Mouse (Mus musculus): ENCODE data around the gene Cpb2. TPM values are rescaled to one million over a fixed set of nuclear protein-coding genes. Genes with fewer than 3 reads are reported as not detected.

Cpb2 gene
- polyA plus RNA-seq, 1 experiment, result not detected

DNA sequence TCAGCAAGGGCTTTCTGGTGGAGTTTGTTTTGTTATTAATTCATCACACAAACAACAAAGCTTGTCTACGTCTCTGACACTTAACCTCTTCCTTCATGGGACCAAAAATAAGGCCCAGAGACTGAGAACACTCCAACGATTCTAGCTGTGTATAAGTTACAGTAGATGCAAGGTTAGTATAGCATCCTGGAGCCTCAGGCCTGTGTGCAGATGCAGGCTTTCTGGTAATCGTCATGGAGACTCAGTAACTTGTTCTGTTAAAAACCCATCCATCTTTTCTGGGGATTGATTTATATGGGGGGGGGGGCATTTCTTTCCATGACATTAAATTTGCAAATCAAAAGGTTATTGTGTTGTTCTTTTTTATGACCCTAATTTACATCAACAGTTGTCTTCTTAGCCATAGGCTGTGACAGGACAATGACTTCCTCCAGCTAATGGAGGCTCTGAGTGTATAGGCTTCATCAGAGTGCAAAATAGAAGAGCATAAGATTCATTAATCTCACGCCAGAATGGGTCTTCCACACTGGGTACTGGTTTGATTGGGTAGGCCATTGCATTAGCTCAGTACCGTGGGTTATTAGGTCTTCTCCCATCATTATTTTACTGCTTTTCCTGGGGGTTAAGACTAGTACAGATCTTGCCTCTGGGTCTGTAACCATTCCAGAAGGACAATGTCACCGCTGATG is 36.6 kb upstream of the Cpb2 start:
- Histone ChIP-seq H3K36me3 (ENCODE audit: control insufficient read depth, insufficient read depth, low read length) (peaks cover 88% of the 10 kb centered on the region), H3K27me3 (ENCODE audit: control insufficient read depth, insufficient read depth, low read length) (no peaks in the 10 kb centered on the region), H3K4me3 (ENCODE audit: control insufficient read depth, insufficient read depth, low read length) (no peak overlapping the region), H3K4me1 (replicated peaks; ENCODE audit: control insufficient read depth, insufficient read depth, low read length) (no peaks in the 10 kb centered on the region), H3K27ac (ENCODE audit: control insufficient read depth, insufficient read depth, low read length) (no peak overlapping the region)
- WGBS, result 94% methylated on average over 6 of the region's 6 CpGs
- no peak for TF ChIP-seq POLR2A (IDR thresholded peaks at IDR 0.05; ENCODE audit: control insufficient read depth, extremely low read depth, insufficient read depth, low read length, poor library complexity)
- TF ChIP-seq CTCF (IDR thresholded peaks at IDR 0.05; ENCODE audit: borderline replicate concordance, control insufficient read depth, extremely low read depth, insufficient read depth, low read length, poor library complexity), result no peak
- no peak for DNase-seq

DNA sequence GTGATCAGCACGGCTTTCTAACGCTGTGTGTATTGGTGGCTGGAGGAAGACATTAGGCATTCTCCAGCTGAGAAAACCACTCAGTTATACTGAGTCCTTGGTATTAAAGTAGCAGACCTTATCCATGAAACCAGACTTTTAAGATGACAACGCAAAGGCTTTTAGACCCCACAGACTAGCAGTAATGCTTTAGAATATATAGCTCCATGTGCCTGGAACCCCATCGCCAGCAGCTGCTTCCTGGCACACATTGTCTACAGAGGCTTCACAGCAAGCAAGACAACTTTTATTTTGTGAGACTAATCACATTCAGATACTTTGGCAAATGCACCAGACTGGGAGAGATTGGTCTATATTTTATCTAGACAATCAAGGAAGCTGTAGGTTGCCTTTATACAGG is 35.8 kb upstream of the Cpb2 start:
- Histone ChIP-seq H3K4me3 (ENCODE audit: control insufficient read depth, insufficient read depth, low read length) (no peak overlapping the region), H3K4me1 (replicated peaks; ENCODE audit: control insufficient read depth, insufficient read depth, low read length) (no peaks in the 10 kb centered on the region), H3K27ac (ENCODE audit: control insufficient read depth, insufficient read depth, low read length) (no peak overlapping the region), H3K36me3 (ENCODE audit: control insufficient read depth, insufficient read depth, low read length) (peaks cover 88% of the 10 kb centered on the region), H3K27me3 (ENCODE audit: control insufficient read depth, insufficient read depth, low read length) (no peaks in the 10 kb centered on the region)
- WGBS, result 98% methylated on average over 4 of the region's 4 CpGs
- no peak for DNase-seq
- TF ChIP-seq CTCF (IDR thresholded peaks at IDR 0.05; ENCODE audit: borderline replicate concordance, control insufficient read depth, extremely low read depth, insufficient read depth, low read length, poor library complexity) (no peak), POLR2A (IDR thresholded peaks at IDR 0.05; ENCODE audit: control insufficient read depth, extremely low read depth, insufficient read depth, low read length, poor library complexity) (no peak)

DNA sequence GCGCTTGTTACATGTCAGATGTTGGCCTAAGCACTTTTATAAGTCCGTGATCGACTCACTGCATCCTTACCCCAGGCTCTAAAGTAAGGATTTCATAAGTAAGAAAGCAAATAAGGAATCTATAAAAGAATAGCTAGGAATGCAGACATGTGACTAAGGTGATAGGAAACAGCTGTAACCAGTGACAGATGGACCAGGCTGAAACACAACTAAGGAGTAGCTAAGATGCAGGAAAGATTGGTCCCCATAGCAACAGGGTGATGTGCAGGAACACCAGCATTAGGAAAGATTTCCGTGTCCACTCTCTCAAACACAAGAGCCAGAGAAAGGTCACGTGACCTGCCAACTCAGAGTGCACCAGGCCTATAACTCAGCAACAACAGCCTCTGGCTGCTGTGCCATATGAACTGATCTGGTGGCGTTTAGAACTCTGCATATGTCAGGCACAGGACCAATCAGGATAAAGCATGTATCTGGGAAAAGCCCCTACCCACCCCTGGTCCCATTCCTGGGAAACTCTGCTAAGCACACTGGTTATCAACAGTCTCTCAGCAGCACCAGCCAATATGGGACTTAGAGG is 33.4 kb upstream of the Cpb2 start:
- Histone ChIP-seq H3K4me1 (replicated peaks; ENCODE audit: control insufficient read depth, insufficient read depth, low read length) (no peaks in the 10 kb centered on the region), H3K4me3 (ENCODE audit: control insufficient read depth, insufficient read depth, low read length) (no peak overlapping the region), H3K27ac (ENCODE audit: control insufficient read depth, insufficient read depth, low read length) (no peak overlapping the region), H3K27me3 (ENCODE audit: control insufficient read depth, insufficient read depth, low read length) (no peaks in the 10 kb centered on the region), H3K36me3 (ENCODE audit: control insufficient read depth, insufficient read depth, low read length) (peaks cover 93% of the 10 kb centered on the region)
- WGBS, result 94% methylated on average over 6 of the region's 6 CpGs
- TF ChIP-seq CTCF (IDR thresholded peaks at IDR 0.05; ENCODE audit: borderline replicate concordance, control insufficient read depth, extremely low read depth, insufficient read depth, low read length, poor library complexity), result no peak
- TF ChIP-seq POLR2A (IDR thresholded peaks at IDR 0.05; ENCODE audit: control insufficient read depth, extremely low read depth, insufficient read depth, low read length, poor library complexity), result no peak
- DNase-seq, result no peak

DNA sequence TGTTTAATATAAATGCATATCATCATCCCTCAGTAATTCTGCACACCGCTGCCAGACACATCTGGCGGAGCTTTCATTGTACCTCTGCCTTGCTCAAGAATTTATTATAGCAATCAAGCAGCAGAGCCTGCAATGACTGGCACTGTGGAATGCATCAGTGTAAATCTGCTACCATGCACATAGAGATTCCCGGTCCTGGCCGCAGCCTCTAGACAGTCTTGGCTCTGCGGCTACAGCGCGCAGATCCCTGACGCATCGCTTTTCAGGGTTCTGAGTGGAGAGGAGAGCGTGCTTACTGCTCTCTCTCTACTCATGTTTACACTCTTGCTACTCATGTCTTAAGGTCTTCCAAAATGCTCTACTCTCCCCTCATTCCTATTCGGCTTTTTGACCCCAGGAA is 28.3 kb upstream of the Cpb2 start:
- Histone ChIP-seq H3K4me3 (ENCODE audit: control insufficient read depth, insufficient read depth, low read length) (no peak overlapping the region), H3K27me3 (ENCODE audit: control insufficient read depth, insufficient read depth, low read length) (no peaks in the 10 kb centered on the region), H3K4me1 (replicated peaks; ENCODE audit: control insufficient read depth, insufficient read depth, low read length) (no peaks in the 10 kb centered on the region), H3K27ac (ENCODE audit: control insufficient read depth, insufficient read depth, low read length) (no peak overlapping the region), H3K36me3 (ENCODE audit: control insufficient read depth, insufficient read depth, low read length) (peaks cover 92% of the 10 kb centered on the region)
- DNase-seq, result no peak
- TF ChIP-seq POLR2A (IDR thresholded peaks at IDR 0.05; ENCODE audit: control insufficient read depth, extremely low read depth, insufficient read depth, low read length, poor library complexity) (no peak), CTCF (IDR thresholded peaks at IDR 0.05; ENCODE audit: borderline replicate concordance, control insufficient read depth, extremely low read depth, insufficient read depth, low read length, poor library complexity) (no peak)
- WGBS, result 97% methylated on average over 11 of the region's 11 CpGs

DNA sequence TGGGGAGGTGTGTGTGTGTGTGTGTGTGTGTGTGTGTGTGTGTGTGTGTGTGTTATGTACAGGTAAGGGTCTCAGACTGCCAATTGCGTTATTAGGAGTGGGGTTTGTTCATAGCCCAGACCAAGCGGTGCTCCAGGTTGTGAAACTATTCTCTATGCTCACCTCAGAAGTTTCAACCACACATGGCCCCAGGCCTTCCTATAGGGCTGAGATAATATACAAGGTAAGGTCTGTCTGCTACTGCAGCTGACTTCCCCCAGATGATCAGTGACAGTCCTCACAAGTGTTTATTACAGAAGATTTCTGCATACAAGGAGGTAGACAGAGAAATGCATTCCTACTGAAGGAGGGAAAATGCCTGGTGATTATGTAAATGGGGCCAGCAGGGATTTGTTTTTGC is 23.2 kb upstream of the Cpb2 start:
- no peak for DNase-seq
- peaks cover 72% of the 10 kb centered on the region for H3K36me3 ChIP-seq (ENCODE audit: control insufficient read depth, insufficient read depth, low read length)
- no peaks in the 10 kb centered on the region for H3K27me3 ChIP-seq (ENCODE audit: control insufficient read depth, insufficient read depth, low read length)
- no peak overlapping the region for H3K4me3 ChIP-seq (ENCODE audit: control insufficient read depth, insufficient read depth, low read length)
- no peak overlapping the region for H3K27ac ChIP-seq (ENCODE audit: control insufficient read depth, insufficient read depth, low read length)
- WGBS, result 100% methylated on average over 2 of the region's 2 CpGs
- H3K4me1 ChIP-seq (replicated peaks; ENCODE audit: control insufficient read depth, insufficient read depth, low read length), result no peaks in the 10 kb centered on the region
- TF ChIP-seq POLR2A (IDR thresholded peaks at IDR 0.05; ENCODE audit: control insufficient read depth, extremely low read depth, insufficient read depth, low read length, poor library complexity) (no peak), CTCF (IDR thresholded peaks at IDR 0.05; ENCODE audit: borderline replicate concordance, control insufficient read depth, extremely low read depth, insufficient read depth, low read length, poor library complexity) (no peak)

DNA sequence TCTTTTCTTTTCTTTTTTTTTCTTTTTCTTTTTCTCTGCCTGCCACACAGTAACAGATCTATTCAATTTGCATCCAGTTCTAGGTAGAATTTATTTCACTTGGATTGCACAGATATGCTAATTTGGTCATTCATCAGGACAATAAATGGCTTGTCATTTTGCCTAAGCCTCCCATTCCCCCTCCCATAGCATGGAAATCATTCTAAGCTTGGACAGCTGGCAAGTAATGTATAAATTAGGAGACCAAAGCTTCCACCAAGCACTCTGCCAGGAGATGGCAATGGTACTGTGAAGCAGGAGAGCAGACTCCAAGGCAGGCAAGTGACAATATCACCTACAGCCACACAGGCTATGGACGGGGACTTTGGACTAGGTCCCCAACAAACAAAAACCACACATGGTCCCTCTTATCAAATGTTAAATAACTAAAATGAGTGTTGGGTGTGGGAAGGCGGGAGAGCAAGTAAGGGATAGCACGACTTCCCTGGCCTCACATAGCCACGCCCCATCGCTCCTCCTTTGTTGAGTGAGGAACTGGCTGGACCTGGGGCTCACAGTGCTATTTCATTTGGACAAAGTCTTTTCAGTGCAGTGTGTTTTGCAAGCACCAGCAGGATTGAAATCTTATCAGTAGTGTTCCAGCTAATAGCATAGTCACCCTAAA is 22.7 kb upstream of the Cpb2 start:
- H3K27ac ChIP-seq (ENCODE audit: control insufficient read depth, insufficient read depth, low read length), result no peak overlapping the region
- no peaks in the 10 kb centered on the region for H3K4me1 ChIP-seq (replicated peaks; ENCODE audit: control insufficient read depth, insufficient read depth, low read length)
- TF ChIP-seq CTCF (IDR thresholded peaks at IDR 0.05; ENCODE audit: borderline replicate concordance, control insufficient read depth, extremely low read depth, insufficient read depth, low read length, poor library complexity), result no peak
- H3K36me3 ChIP-seq (ENCODE audit: control insufficient read depth, insufficient read depth, low read length), result peaks cover 72% of the 10 kb centered on the region
- whole genome bisulfite sequencing, result 99% methylated on average over 5 of the region's 5 CpGs
- DNase-seq, result no peak
- no peaks in the 10 kb centered on the region for H3K27me3 ChIP-seq (ENCODE audit: control insufficient read depth, insufficient read depth, low read length)
- H3K4me3 ChIP-seq (ENCODE audit: control insufficient read depth, insufficient read depth, low read length), result no peak overlapping the region

Data from thymus, adult 2 months (tissue).